26 mouse cellular contexts compared by ENCODE assay signal in the genomic region with DNA sequence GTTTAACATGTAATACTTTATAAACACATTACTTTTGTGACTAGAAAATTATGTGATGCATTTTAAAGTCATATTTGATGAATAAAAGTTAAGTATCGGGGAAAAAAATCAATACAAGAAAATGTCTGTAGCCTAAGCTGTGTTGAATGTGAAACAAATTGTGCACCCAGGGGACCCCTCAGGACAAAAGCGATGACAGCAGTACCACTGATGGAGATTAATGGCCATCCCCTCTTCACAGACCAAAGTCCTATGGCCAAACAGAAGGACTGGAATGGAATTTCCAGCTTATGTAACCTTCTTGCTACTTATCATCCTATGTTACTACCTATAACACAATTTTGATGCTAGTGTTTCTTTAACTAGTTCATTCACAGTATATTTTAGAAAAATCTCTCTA.
DNase-seq lines count a peak whose midpoint lies in the region; ATAC-seq and TF ChIP-seq lines count a peak whose summit lies in the region.
"Had no signal": no experiment of that assay in that cellular context is flagged by ENCODE, and none has a peak within 500 bp of the region (broad histone marks: within the 10 kb centered on the region; RNA-seq: fewer than 3 reads in every experiment).

No protein-coding gene starts in this region.

- H3K27me3 ChIP-seq in hindbrain, embryonic 11.5 days (ENCODE audit: control insufficient read depth, insufficient read depth, low read length) = no peaks in the 10 kb centered on the region
- no peaks in the 10 kb centered on the region for H3K27me3 ChIP-seq in hindbrain, embryonic 14.5 days (ENCODE audit: control insufficient read depth, insufficient read depth, low read length)
- no peaks in the 10 kb centered on the region for H3K27me3 ChIP-seq in kidney, embryonic 15.5 days
- no peaks in the 10 kb centered on the region for H3K27me3 ChIP-seq in liver, postnatal 0 days (ENCODE audit: insufficient read depth, low read length)
- H3K27me3 ChIP-seq: CH12.LX; embryonic facial prominence, embryonic 13.5 days; forebrain, embryonic 12.5 days; forebrain, embryonic 15.5 days had no signal

- 36% methylated on average over 2 of the region's 2 CpGs for WGBS in hindbrain, embryonic 11.5 days
- WGBS in hindbrain, embryonic 14.5 days = 27% methylated on average over 2 of the region's 2 CpGs
- 69% methylated on average over 2 of the region's 2 CpGs for WGBS in kidney, embryonic 15.5 days
- 83% methylated on average over 2 of the region's 2 CpGs for WGBS in liver, postnatal 0 days (ENCODE audit: insufficient replicate concordance)

- TF ChIP-seq CTCF in liver, postnatal 0 days (IDR thresholded peaks at IDR 0.05; ENCODE audit: low read depth) = no peak

- ATAC-seq in hindbrain, embryonic 11.5 days (ENCODE audit: low FRiP score) = peak; percentile 85
- no peak for ATAC-seq in hindbrain, embryonic 14.5 days (ENCODE audit: low FRiP score)
- no peak for ATAC-seq in kidney, embryonic 15.5 days (replicated peaks; ENCODE audit: low FRiP score)
- ATAC-seq in liver, postnatal 0 days = no peak
- ATAC-seq: forebrain, embryonic 15.5 days; intestine, postnatal 0 days; Patski had no signal

- no peak overlapping the region for H3K9ac ChIP-seq in hindbrain, embryonic 11.5 days (ENCODE audit: low read depth, low read length)
- H3K9ac ChIP-seq in hindbrain, embryonic 14.5 days = no peak overlapping the region
- no peak overlapping the region for H3K9ac ChIP-seq in kidney, embryonic 15.5 days
- H3K9ac ChIP-seq in liver, postnatal 0 days (replicated peaks) = no peak overlapping the region
- H3K9ac ChIP-seq: embryonic facial prominence, embryonic 13.5 days; forebrain, embryonic 12.5 days; forebrain, embryonic 15.5 days had no signal

- H3K9me3 ChIP-seq in hindbrain, embryonic 11.5 days (ENCODE audit: control insufficient read depth, low read length) = no peaks in the 10 kb centered on the region
- H3K9me3 ChIP-seq in hindbrain, embryonic 14.5 days (ENCODE audit: control insufficient read depth, low read length) = no peaks in the 10 kb centered on the region
- H3K9me3 ChIP-seq in kidney, embryonic 15.5 days (replicated peaks) = no peaks in the 10 kb centered on the region
- H3K9me3 ChIP-seq in liver, postnatal 0 days (ENCODE audit: low read length) = no peaks in the 10 kb centered on the region
- H3K9me3 ChIP-seq: embryonic facial prominence, embryonic 10.5 days; embryonic facial prominence, embryonic 13.5 days; forebrain, embryonic 12.5 days; forebrain, embryonic 15.5 days; G1E had no signal

- H3K4me2 ChIP-seq in hindbrain, embryonic 11.5 days (replicated peaks; ENCODE audit: low read depth, low read length) = no peak overlapping the region
- no peak overlapping the region for H3K4me2 ChIP-seq in hindbrain, embryonic 14.5 days (replicated peaks)
- H3K4me2 ChIP-seq in kidney, embryonic 15.5 days = no peak overlapping the region
- no peak overlapping the region for H3K4me2 ChIP-seq in liver, postnatal 0 days (ENCODE audit: low read depth, low read length)
- H3K4me2 ChIP-seq: embryonic facial prominence, embryonic 13.5 days; forebrain, embryonic 12.5 days; forebrain, embryonic 15.5 days; heart, embryonic 11.5 days had no signal

- H3K27ac ChIP-seq in hindbrain, embryonic 11.5 days (ENCODE audit: low read depth, low read length) = no peak overlapping the region
- H3K27ac ChIP-seq in hindbrain, embryonic 14.5 days = no peak overlapping the region
- H3K27ac ChIP-seq in kidney, embryonic 15.5 days = no peak overlapping the region
- no peak overlapping the region for H3K27ac ChIP-seq in liver, postnatal 0 days (ENCODE audit: low read depth)
- H3K27ac ChIP-seq: embryonic facial prominence, embryonic 10.5 days; embryonic facial prominence, embryonic 13.5 days; forebrain, embryonic 12.5 days; forebrain, embryonic 15.5 days; gastrocnemius, adult 2 months had no signal

- no peaks in the 10 kb centered on the region for H3K4me1 ChIP-seq in hindbrain, embryonic 11.5 days (replicated peaks; ENCODE audit: control insufficient read depth, insufficient read depth, low read length)
- no peaks in the 10 kb centered on the region for H3K4me1 ChIP-seq in hindbrain, embryonic 14.5 days (replicated peaks; ENCODE audit: control insufficient read depth, insufficient read depth, low read length)
- H3K4me1 ChIP-seq in kidney, embryonic 15.5 days = no peaks in the 10 kb centered on the region
- no peaks in the 10 kb centered on the region for H3K4me1 ChIP-seq in liver, postnatal 0 days (ENCODE audit: insufficient read depth)
- H3K4me1 ChIP-seq: embryonic facial prominence, embryonic 10.5 days; embryonic facial prominence, embryonic 13.5 days; forebrain, embryonic 12.5 days; forebrain, embryonic 15.5 days had no signal

- H3K4me3 ChIP-seq in hindbrain, embryonic 11.5 days (ENCODE audit: low read depth, low read length) = no peak overlapping the region
- H3K4me3 ChIP-seq in hindbrain, embryonic 14.5 days (replicated peaks; ENCODE audit: low read length) = no peak overlapping the region
- no peak overlapping the region for H3K4me3 ChIP-seq in kidney, embryonic 15.5 days (replicated peaks)
- no peak overlapping the region for H3K4me3 ChIP-seq in liver, postnatal 0 days (ENCODE audit: low read depth, low read length)
- H3K4me3 ChIP-seq: embryonic facial prominence, embryonic 10.5 days; embryonic facial prominence, embryonic 13.5 days; erythroblast, embryonic 14.5 days; forebrain, embryonic 12.5 days; forebrain, embryonic 15.5 days; gastrocnemius, adult 2 months had no signal

- H3K36me3 ChIP-seq in hindbrain, embryonic 11.5 days (ENCODE audit: control insufficient read depth, insufficient read depth, low read length) = no peaks in the 10 kb centered on the region
- no peaks in the 10 kb centered on the region for H3K36me3 ChIP-seq in hindbrain, embryonic 14.5 days (replicated peaks; ENCODE audit: control insufficient read depth, insufficient read depth)
- H3K36me3 ChIP-seq in kidney, embryonic 15.5 days = no peaks in the 10 kb centered on the region
- H3K36me3 ChIP-seq in liver, postnatal 0 days (replicated peaks; ENCODE audit: insufficient read depth, low read length) = no peaks in the 10 kb centered on the region
- H3K36me3 ChIP-seq: embryonic facial prominence, embryonic 10.5 days; embryonic facial prominence, embryonic 13.5 days; forebrain, embryonic 12.5 days; forebrain, embryonic 15.5 days; G1E had no signal

- DNase-seq in hindbrain, embryonic 11.5 days (ENCODE audit: low spot score) = peak; percentile 75
- no peak for DNase-seq in hindbrain, embryonic 14.5 days (ENCODE audit: low spot score)
- DNase-seq in embryo, embryonic 10 days (ENCODE audit: low spot score) = peak; percentile 50
- DNase-seq in embryo, embryonic 11 days = peak; percentile 43
- DNase-seq in forelimb bud, embryonic 11.5 days (ENCODE audit: low read depth, low spot score) = peak; percentile 20
- DNase-seq in thymus, postnatal 36 days = no peak
- no peak for DNase-seq in liver, postnatal 0 days
- DNase-seq: adrenal gland, postnatal 10 days; adrenal gland, postnatal 36 days; B cell, adult 2 months; cerebellum, adult 18-20 months; cerebellum, adult 9-10 months; cerebellum, postnatal 14 days; gastrocnemius, adult 2 months; gastrocnemius, postnatal 14 days had no signal

- no peak for TF ChIP-seq EP300 in liver, postnatal 0 days (IDR thresholded peaks at IDR 0.05; ENCODE audit: low read depth)

Comparison
In these comparisons a context has a peak if more than half of its experiments do, and no peak if none do; other contexts are left out.
1. DNase-seq: peak in hindbrain, embryonic 11.5 days (single experiment), embryo, embryonic 10 days (single experiment), embryo, embryonic 11 days (single experiment) and forelimb bud, embryonic 11.5 days (single experiment); none in hindbrain, embryonic 14.5 days (single experiment), thymus, postnatal 36 days (0 of 2) and liver, postnatal 0 days (single experiment).